Mouse (Mus musculus) heart, postnatal 0 days (tissue): ENCODE measurements at regions not wholly inside any gene's neighbourhood (a gene's known extent, or its start where the extent isn't known, plus 50 kb on each side); places are given as distances from the start of the nearest gene placed in this dataset.

Experiments
- CTCF ChIP-seq: IDR thresholded peaks from 2 replicates; pipeline ENCODE4 v1.5.1; 2016; ENCODE audit warnings: antibody characterized with exemption, control low read depth, low read depth
- EP300 ChIP-seq: IDR thresholded peaks from 2 replicates; pipeline ENCODE4 v1.6.1; 2016; ENCODE audit warnings: antibody characterized with exemption, low read depth

DNA sequence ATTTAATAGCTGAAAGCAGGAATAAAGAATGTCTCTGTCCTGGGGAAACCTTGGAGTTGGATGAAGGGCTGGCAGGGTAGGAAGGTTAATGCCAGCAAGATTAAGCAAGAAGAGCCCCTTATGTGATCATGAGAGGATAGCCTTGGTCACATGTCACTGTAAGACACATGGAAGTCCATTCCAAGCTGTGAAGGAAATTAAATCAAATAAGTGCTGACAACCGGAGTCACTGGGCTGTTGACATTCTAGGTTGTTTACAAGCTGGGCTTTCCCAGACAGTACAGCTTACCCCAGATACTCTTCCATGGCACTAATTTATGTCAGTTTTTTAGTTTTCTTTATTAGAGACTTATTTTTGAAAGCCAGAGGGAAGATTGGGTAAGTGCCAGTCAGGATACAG lies 100.1 kb upstream of the Ust start:
- TF ChIP-seq CTCF: no peak
- no peak for TF ChIP-seq EP300
